Mouse (Mus musculus): ENCODE data around the gene 2510039O18Rik.

DNA sequence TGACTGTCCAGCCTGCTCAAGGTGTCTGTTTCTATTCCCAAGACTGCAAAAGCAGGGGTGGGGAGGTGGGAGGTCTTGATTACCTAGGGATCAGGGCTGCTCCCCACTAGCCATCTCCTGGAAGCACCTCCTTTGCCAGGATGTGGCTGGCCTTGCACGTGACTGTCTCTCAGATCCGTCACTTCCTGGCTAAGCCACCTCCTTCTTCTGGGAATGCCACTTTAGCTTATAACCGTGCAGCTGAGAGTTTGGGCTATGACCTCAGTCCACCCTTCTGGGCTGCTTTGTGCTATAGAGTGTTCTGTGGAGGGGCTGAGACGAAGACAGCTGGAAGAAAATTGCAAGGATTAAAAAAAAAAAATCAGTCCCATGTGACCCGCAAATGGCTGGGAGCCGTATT lies 22.1 kb downstream of the 2510039O18Rik start:
- TF ChIP-seq CTCF (IDR thresholded peaks at IDR 0.05) (no peak), EP300 (IDR thresholded peaks at IDR 0.05; ENCODE audit: insufficient read depth, low read depth, low read length) (0 out of 2 replicates have a peak, but pooled peaks have one; percentile 10)

All from heart, adult 2 months (tissue).